Mouse (Mus musculus): ENCODE results near the gene Cks2. TPM values are rescaled to one million over a fixed set of nuclear protein-coding genes. Genes with fewer than 3 reads are reported as not detected.
A peak's percentile ranks its signal among the peaks of the same experiment; 100 is the strongest.

Gene Cks2
- total RNA-seq, 2 experiments from 2014 or later = 247 to 351 TPM

- ATAC-seq (replicated peaks; ENCODE audit: poor library complexity, severe bottlenecking) = no peak
Observed at GRCm38 (mm10) chr13:51677630-51678185, 32.7 kb downstream of the Cks2 start.

- no peak for ATAC-seq (replicated peaks; ENCODE audit: poor library complexity, severe bottlenecking)
Observed at GRCm38 (mm10) chr13:51678687-51679086, 33.7 kb downstream of the Cks2 start.

DNA sequence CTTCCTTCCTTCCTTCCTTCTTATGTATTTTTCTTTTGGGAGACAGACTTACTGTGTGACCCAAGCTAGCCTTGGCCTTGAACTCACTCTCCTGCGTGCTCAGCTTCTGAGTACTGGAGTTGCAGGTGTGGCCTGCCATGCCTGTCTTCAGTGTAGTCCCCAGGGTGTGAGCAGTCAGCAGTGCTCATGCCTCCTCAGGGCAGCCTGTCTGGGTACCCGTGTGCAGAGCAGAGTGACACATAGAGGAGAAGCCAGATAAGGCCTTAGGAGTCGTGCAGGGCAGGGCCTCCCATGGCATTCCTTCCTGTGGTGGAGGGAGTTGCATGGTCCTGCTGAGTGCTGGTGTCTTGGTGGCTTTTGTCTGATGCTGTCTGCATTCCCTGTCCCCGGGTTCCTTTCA lies 34.3 kb downstream of the Cks2 start:
- no peak for ATAC-seq (replicated peaks; ENCODE audit: poor library complexity, severe bottlenecking)

DNA sequence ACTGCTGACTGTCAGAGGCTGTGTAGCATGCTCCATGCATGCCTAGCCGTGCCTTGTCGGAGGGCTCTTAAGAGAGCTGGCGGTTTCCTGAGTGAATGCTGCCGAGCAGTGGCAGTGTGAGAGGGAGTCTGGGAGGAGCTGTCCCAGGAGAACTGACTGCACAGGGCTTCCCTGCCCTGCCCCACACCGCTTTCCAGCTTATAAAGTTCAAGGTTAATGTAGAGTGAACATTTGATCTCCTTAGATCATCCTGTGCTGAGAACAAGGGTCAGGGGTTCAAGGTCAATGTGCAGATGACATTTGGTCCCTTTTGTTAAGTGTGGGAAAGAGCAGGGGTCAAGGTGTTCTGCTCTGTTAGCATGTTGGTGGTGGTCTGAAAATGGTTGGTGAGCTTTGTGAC lies 36.0 kb downstream of the Cks2 start:
- no peak for ATAC-seq (replicated peaks; ENCODE audit: poor library complexity, severe bottlenecking)

- no peak for ATAC-seq (replicated peaks; ENCODE audit: poor library complexity, severe bottlenecking)
Observed at GRCm38 (mm10) chr13:51681634-51682033, 36.6 kb downstream of the Cks2 start.

- ATAC-seq (replicated peaks; ENCODE audit: poor library complexity, severe bottlenecking) = no peak
Observed at GRCm38 (mm10) chr13:51685290-51685966, 40.4 kb downstream of the Cks2 start.

GRCm38 (mm10) chr13:51686966-51687365 lies 41.9 kb downstream of the Cks2 start:
- ATAC-seq (replicated peaks; ENCODE audit: poor library complexity, severe bottlenecking) = peak; percentile 33

DNA sequence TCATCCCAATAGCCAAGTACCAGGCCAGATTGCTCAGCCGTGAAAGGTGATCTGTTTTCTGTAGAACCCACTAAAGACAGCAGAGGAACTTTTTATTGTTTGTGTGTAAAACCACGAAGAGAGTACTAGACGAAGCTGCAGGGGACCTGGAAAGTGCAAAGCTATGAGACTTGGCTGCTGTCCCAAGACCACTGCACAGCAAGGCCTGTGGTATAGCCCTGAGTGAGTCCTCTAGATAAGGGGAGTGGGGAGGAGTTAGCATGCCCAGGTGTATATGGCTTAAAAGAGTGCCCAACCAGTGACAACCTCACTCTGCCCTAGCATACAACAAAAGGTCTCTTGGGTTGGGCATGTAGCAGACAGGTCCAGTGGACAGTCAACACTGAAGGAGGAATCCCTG lies 43.7 kb downstream of the Cks2 start:
- ATAC-seq (replicated peaks; ENCODE audit: poor library complexity, severe bottlenecking) = no peak

DNA sequence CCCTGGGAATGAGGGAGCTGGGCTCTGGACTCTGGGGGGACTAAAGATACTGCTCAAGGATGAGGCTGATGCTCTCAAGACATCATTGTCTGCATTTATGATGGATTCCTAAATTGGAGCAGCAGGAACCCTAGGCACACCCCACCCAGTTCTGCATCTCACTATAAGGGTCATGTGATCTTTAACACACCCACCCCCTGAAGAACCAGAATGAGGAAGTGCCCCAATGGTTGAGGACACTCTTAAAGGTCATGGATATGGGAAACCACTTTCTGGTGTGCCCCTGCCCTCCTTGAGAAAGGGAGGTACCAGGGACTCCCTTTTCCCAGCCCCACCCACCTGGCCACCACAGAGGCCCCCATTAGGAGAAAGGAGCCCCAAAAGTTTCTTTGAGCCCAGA lies 51.4 kb downstream of the Cks2 start:
- peak; percentile 87 for ATAC-seq (replicated peaks; ENCODE audit: poor library complexity, severe bottlenecking)

- ATAC-seq (replicated peaks; ENCODE audit: poor library complexity, severe bottlenecking) = no peak
Observed at GRCm38 (mm10) chr13:51697455-51697854, 52.4 kb downstream of the Cks2 start.

DNA sequence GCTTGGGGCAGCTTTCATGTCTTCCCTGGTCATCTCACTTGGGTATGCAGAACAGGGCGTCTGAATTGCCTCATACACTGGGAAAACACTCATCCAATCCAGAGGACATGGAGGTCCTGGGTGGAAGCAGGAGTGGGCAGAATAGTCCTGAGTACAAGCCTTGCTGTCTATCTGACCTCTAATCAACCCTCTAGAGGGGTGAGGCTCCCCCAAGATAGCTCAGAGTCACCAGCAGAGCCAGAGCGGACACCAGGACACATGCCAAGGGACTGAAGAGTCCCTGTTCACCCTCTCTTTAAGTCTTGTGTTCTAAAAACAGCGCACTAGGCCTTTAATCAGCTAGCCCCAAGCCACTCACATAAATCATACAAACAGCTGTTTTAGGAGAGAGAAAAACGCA lies 52.9 kb downstream of the Cks2 start:
- no peak for ATAC-seq (replicated peaks; ENCODE audit: poor library complexity, severe bottlenecking)

DNA sequence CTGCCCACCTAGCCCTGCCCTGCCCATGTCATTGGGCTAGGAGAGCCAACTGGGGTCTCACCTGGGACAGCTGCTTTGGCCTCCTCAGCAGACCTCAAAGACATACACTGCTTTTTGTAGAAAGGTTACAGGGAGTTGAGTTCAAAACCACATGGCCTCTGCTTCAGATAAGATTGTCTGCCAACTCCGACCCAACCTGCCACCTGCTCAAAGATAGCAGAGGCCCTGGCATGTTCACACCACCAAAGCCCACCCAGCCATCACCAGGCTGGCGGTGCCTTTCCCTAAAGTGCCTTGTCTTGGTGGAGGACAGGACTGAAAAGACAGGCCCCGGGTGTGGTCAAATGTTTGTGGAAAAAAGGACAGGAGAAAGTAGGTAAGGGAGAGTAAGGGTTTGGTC lies 53.3 kb downstream of the Cks2 start:
- ATAC-seq (replicated peaks; ENCODE audit: poor library complexity, severe bottlenecking) = no peak

Other genes starting within 250 kb of the Cks2 start
- gene S1pr3, start 236.6 kb upstream of the Cks2 start, total RNA-seq (2014; fragmentation: Nextera tagmentation) = 16.4 and 18.7 TPM in 2 replicates
- 8.9 and 9.8 TPM in 2 replicates for gene S1pr3, start 236.6 kb upstream of the Cks2 start, total RNA-seq (2017)
- not detected in 2 replicates for gene Shc3, start 75.8 kb upstream of the Cks2 start, total RNA-seq (2014; fragmentation: Nextera tagmentation)
- gene Shc3, start 75.8 kb upstream of the Cks2 start, total RNA-seq (2017) = not detected in 2 replicates
- 19.6 and 30.8 TPM in 2 replicates for gene Secisbp2, start 6.5 kb downstream of the Cks2 start, total RNA-seq (2014; fragmentation: Nextera tagmentation)
- 24.7 and 26.2 TPM in 2 replicates for gene Secisbp2, start 6.5 kb downstream of the Cks2 start, total RNA-seq (2017)
- 31.5 and 32.8 TPM in 2 replicates for gene Sema4d, start 148.5 kb downstream of the Cks2 start, total RNA-seq (2014; fragmentation: Nextera tagmentation)
- 8.3 and 9.9 TPM in 2 replicates for gene Sema4d, start 148.5 kb downstream of the Cks2 start, total RNA-seq (2017)
- gene Gadd45g, start 201.4 kb downstream of the Cks2 start, total RNA-seq (2014; fragmentation: Nextera tagmentation) = 0.60 and 1.8 TPM in 2 replicates
- gene Gadd45g, start 201.4 kb downstream of the Cks2 start, total RNA-seq (2017) = 3.3 and 7.0 TPM in 2 replicates

All from granulocyte monocyte progenitor cell, adult 5-6 weeks (primary cell).